Mouse (Mus musculus) c-Kit-positive CD71-negative TER-119-negative erythroid progenitor cells, embryonic 14.5 days (primary cell): ENCODE results near the gene Macrod2.

Experiments
- DNase-seq: peaks from one replicate; pipeline ENCODE4 v3.0.0-alpha.2; 2013; ENCODE audit warnings: low read depth

Gene Macrod2

GRCm38 (mm10) chr2:140912931-140913330 lies 517.8 kb downstream of the Macrod2 start:
- no peak for DNase-seq

- no peak for DNase-seq
Observed at GRCm38 (mm10) chr2:140913679-140914412, 518.7 kb downstream of the Macrod2 start.

GRCm38 (mm10) chr2:140926922-140927321 lies 531.8 kb downstream of the Macrod2 start:
- DNase-seq, result peak; percentile 12

- DNase-seq, result no peak
Observed at GRCm38 (mm10) chr2:140934483-140934882, 539.4 kb downstream of the Macrod2 start.

- DNase-seq, result no peak
Observed at GRCm38 (mm10) chr2:140949461-140949860, 554.4 kb downstream of the Macrod2 start.

- no peak for DNase-seq
Observed at GRCm38 (mm10) chr2:140959246-140959645, 564.1 kb downstream of the Macrod2 start.

- no peak for DNase-seq
Observed at GRCm38 (mm10) chr2:140970181-140970580, 575.1 kb downstream of the Macrod2 start.

GRCm38 (mm10) chr2:140971845-140972244 lies 576.7 kb downstream of the Macrod2 start:
- DNase-seq, result no peak

GRCm38 (mm10) chr2:140985670-140986372 lies 590.7 kb downstream of the Macrod2 start:
- no peak for DNase-seq

- DNase-seq, result no peak
Observed at GRCm38 (mm10) chr2:141003846-141004245, 608.7 kb downstream of the Macrod2 start.

- DNase-seq, result no peak
Observed at GRCm38 (mm10) chr2:141004326-141004725, 609.2 kb downstream of the Macrod2 start.

- no peak for DNase-seq
Observed at GRCm38 (mm10) chr2:141005616-141006015, 610.5 kb downstream of the Macrod2 start.

GRCm38 (mm10) chr2:141007725-141008124 lies 612.6 kb downstream of the Macrod2 start:
- no peak for DNase-seq

GRCm38 (mm10) chr2:141008458-141008857 lies 613.3 kb downstream of the Macrod2 start:
- DNase-seq, result no peak

GRCm38 (mm10) chr2:141013443-141014165 lies 618.5 kb downstream of the Macrod2 start:
- no peak for DNase-seq

- DNase-seq, result no peak
Observed at GRCm38 (mm10) chr2:141022971-141023370, 627.9 kb downstream of the Macrod2 start.

- no peak for DNase-seq
Observed at GRCm38 (mm10) chr2:141023916-141024315, 628.8 kb downstream of the Macrod2 start.

GRCm38 (mm10) chr2:141024316-141025043 lies 629.4 kb downstream of the Macrod2 start:
- no peak for DNase-seq

GRCm38 (mm10) chr2:141056685-141057454 lies 661.8 kb downstream of the Macrod2 start:
- no peak for DNase-seq

GRCm38 (mm10) chr2:141057455-141057833 lies 662.3 kb downstream of the Macrod2 start:
- no peak for DNase-seq
